Mouse (Mus musculus) kidney, postnatal 0 days (tissue): ENCODE results near the gene Abca4. TPM values are rescaled to one million over a fixed set of nuclear protein-coding genes. Genes with fewer than 3 reads are reported as not detected.
A peak's percentile ranks its signal among the peaks of the same experiment; 100 is the strongest.

Experiments used
- ATAC-seq: fragments of 200-750 bp; cut with Nextera tagmentation; replicated peaks from 2 replicates; pipeline ENCODE4 v1.8.0; 2017; ENCODE audit warnings: low read depth, moderate number of reproducible peaks, moderate TSS enrichment, moderate library complexity; ENCODE audit not compliant: low FRiP score
- DNase-seq: peaks from one replicate; pipeline ENCODE4 v3.0.0-alpha.2; 2016; ENCODE audit warnings: low spot score
- H3K27ac ChIP-seq: fragments of 300-500 bp; sonication (generic); 2 replicates; pipeline ENCODE4 v1.5.1; 2014; ENCODE audit warnings: mild to moderate bottlenecking
- H3K27me3 ChIP-seq: fragments of 300-500 bp; sonication (generic); 2 replicates; pipeline ENCODE4 v1.6.1; 2014; ENCODE audit warnings: low read length, mixed read lengths; ENCODE audit not compliant: insufficient read depth
- H3K36me3 ChIP-seq: fragments of 300-500 bp; sonication (generic); 2 replicates; pipeline ENCODE4 v1.6.1; 2014; ENCODE audit warnings: low read length, mixed read lengths; ENCODE audit not compliant: insufficient read depth
- H3K4me1 ChIP-seq: fragments of 300-500 bp; sonication (generic); replicated peaks from 2 replicates; pipeline ENCODE4 v1.6.1; 2014; ENCODE audit warnings: antibody characterized with exemption, low read length, mixed read lengths; ENCODE audit not compliant: insufficient read depth
- H3K4me2 ChIP-seq: fragments of 300-500 bp; sonication (generic); 2 replicates; pipeline ENCODE4 v1.6.1; 2014; ENCODE audit warnings: mild to moderate bottlenecking, low read length, moderate library complexity, mixed read lengths
- H3K4me3 ChIP-seq: fragments of 300-500 bp; sonication (generic); replicated peaks from 2 replicates; pipeline ENCODE4 v1.5.1; 2014; ENCODE audit warnings: low read depth, low read length
- H3K9ac ChIP-seq: fragments of 300-500 bp; sonication (generic); 2 replicates; pipeline ENCODE4 v1.6.1; 2014; ENCODE audit warnings: low read depth, low read length
- H3K9me3 ChIP-seq: fragments of 300-500 bp; sonication (generic); replicated peaks from 2 replicates; pipeline ENCODE4 v1.6.1; 2016; ENCODE audit warnings: low read length, inconsistent platforms, mixed read lengths
- CTCF ChIP-seq: IDR thresholded peaks from 2 replicates; pipeline ENCODE4 v1.5.1; 2016; ENCODE audit warnings: antibody characterized with exemption, low read depth, mild to moderate bottlenecking, moderate library complexity
- WGBS: fragments of 180-500 bp; shearing (Covaris S2); extraction: QIAGEN DNeasy Blood & Tissue Kit; methylation state at CpG from one replicate; pipeline ENCODE4 v1.1.7; 2014; 5-methylcytosine and 5-hydroxymethylcytosine counted together
- polyA plus RNA-seq: library from polyadenylated mRNA; unstranded; fragments of >200 nt; fragmentation: Nextera tagmentation; extraction: Ambion mirVana; gene quantifications from 2 replicates; pipeline ENCODE4 v1.2.1, GENCODE M21; 2015

Gene Abca4
- polyA plus RNA-seq, 1 experiment from 2014 or later: 1.2 TPM

DNA sequence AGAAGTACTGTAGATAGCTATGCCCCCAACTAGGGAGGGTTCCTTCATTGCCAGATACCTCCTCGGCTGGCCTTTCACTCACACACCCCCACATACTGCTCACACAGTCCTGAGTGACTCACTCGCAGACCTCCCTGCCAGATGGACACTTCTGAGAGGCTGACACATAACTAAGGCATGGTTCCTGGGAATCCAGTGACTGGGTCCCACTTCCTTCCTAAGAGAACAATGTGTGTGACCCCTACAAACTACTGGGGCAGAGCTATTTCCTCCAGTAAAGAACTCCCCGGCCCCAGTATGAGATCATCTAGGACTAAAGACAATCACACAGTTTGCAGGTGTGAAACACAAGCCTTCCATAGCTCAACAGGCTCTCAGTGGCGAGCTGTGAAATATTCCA, 86.5 kb downstream of the Abca4 start:
- H3K36me3 ChIP-seq: no peaks in the 10 kb centered on the region
- 13% methylated on average over 4 of the region's 4 CpGs for WGBS
- no peak overlapping the region for H3K27ac ChIP-seq
- H3K9ac ChIP-seq: no peak overlapping the region
- DNase-seq: peak; percentile 65
- peaks cover 3% of the 10 kb centered on the region; the same call in 1 of the 2 replicates for H3K4me1 ChIP-seq
- H3K27me3 ChIP-seq: no peaks in the 10 kb centered on the region
- no peak for TF ChIP-seq CTCF
- H3K4me3 ChIP-seq: no peak overlapping the region
- no peak overlapping the region for H3K4me2 ChIP-seq
- no peaks in the 10 kb centered on the region for H3K9me3 ChIP-seq
- peak; percentile 66; the same call in 1 of the 2 replicates for ATAC-seq

DNA sequence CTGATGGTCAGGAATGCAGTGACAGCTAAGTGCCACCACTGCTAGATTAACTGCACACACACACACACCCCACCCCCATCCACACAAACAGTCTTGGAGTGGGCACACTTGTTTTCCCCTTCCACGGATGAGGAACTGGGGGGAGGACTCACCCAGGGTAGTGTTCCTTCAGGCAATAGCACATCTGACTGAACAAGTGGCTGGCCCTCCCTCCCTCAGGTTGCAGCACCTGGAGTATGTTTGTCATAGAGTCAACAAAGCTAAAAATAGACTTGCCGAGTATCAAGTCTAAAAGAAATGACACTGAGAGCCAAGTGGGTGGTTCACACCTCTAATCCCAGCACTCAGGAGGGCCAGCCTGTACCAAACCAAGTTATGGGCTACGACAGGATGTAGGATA, 87.4 kb downstream of the Abca4 start:
- no peak overlapping the region for H3K4me3 ChIP-seq
- H3K27ac ChIP-seq: peak overlapping the region; percentile 58; the same call in 1 of the 2 replicates
- no peaks in the 10 kb centered on the region for H3K36me3 ChIP-seq
- no peak for TF ChIP-seq CTCF
- peaks cover 3% of the 10 kb centered on the region; the same call in 1 of the 2 replicates for H3K4me1 ChIP-seq
- ATAC-seq (peak; percentile 67; the same call in 1 of the 2 replicates), DNase-seq (peak; percentile 24)
- no peaks in the 10 kb centered on the region for H3K27me3 ChIP-seq
- no peak overlapping the region for H3K4me2 ChIP-seq
- no peak overlapping the region for H3K9ac ChIP-seq
- no peaks in the 10 kb centered on the region for H3K9me3 ChIP-seq
- WGBS: 29% methylated on average over 3 of the region's 3 CpGs

DNA sequence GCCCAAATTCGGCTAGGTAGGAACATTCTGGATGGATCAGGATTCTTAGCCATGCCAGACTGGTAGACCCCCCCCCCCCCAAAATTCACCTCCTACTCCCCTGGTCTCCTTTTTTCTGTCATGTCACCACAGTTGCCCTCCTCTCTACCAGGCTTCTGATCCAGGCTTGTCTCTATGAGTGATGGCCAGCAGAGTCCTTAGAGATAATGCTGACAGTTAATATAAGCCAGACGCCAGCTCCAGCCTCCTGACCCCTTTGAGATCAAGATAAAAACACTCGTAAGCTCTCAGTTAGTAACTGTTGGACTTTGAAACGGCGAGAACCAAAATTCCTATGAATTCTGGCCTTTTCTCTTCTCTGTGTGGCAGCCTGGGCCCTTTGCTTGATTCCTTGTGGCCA, 89.0 kb downstream of the Abca4 start:
- Histone ChIP-seq H3K9me3 (no peaks in the 10 kb centered on the region), H3K36me3 (no peaks in the 10 kb centered on the region), H3K4me1 (peaks cover 3% of the 10 kb centered on the region; the same call in 1 of the 2 replicates), H3K9ac (no peak overlapping the region), H3K27me3 (no peaks in the 10 kb centered on the region), H3K4me3 (no peak overlapping the region), H3K4me2 (no peak overlapping the region), H3K27ac (no peak overlapping the region)
- DNase-seq: no peak
- WGBS: 69% methylated on average over 5 of the region's 5 CpGs
- ATAC-seq: no peak
- TF ChIP-seq CTCF: no peak

DNA sequence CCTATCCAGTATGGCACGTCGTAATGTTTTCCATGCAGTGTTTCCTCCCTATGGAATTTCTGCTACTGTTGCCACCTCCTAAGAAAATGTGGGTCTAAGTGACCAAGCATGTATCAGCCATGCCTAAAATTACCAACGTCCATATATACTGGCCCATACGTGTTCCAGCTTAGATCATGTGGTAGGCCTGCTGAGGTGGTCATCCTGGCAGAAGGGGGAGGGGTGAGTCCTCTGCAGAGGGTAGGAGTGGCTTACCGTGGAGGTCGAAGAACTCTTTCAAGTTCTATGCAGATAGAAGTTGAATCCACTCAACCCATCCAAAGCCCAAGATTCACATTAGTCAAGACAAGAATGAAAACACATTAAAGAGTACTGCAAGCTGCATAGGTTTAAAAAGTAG, 89.6 kb downstream of the Abca4 start:
- ATAC-seq: no peak
- WGBS: 69% methylated on average over 6 of the region's 6 CpGs
- Histone ChIP-seq H3K9ac (no peak overlapping the region), H3K27me3 (no peaks in the 10 kb centered on the region), H3K4me1 (peaks cover 3% of the 10 kb centered on the region; the same call in 1 of the 2 replicates), H3K27ac (no peak overlapping the region), H3K9me3 (no peaks in the 10 kb centered on the region), H3K36me3 (no peaks in the 10 kb centered on the region), H3K4me2 (no peak overlapping the region), H3K4me3 (no peak overlapping the region)
- DNase-seq: no peak
- no peak for TF ChIP-seq CTCF

DNA sequence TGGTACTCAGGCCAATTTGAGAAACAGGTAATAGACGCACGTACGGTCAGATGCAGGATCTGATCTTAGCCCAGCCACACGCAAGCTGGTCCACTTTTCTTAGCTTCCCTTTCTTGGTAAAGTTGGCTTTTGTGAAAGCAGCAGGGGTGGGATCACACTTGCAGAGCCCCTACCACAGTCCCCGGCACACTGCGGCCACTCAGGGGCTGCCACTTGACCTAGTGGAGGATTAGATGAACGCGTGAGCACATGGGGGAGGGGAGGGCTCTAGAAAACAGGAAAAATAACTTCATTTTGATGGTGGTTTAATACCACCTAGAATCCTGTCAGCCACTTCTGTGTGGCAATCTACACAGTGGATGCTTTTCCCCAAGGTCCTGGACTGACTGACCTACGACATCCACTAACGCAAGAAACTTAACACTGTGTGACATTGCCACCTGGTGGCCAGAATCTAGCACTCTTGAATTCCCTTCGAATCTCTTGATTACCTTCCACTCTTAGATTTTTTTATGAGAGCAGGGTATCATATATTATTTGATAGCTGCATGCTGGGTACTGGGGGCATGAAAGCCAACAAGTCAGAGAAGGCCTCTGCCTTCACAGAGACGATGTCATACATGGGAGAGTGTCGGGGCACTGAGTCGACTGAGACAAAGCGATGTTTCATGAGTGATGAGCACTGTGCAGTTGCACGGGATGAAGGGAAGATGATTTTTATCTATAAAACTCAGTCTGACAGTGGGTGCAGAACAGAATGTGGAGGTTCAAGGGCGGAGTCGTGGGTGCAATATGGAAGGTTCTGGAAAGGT, 96.6 kb downstream of the Abca4 start:
- H3K4me2 ChIP-seq: no peak overlapping the region
- H3K4me1 ChIP-seq: no peaks in the 10 kb centered on the region
- peak; percentile 93 for TF ChIP-seq CTCF
- H3K27ac ChIP-seq: no peak overlapping the region
- no peaks in the 10 kb centered on the region for H3K27me3 ChIP-seq
- no peak overlapping the region for H3K9ac ChIP-seq
- DNase-seq (peak; percentile 89), ATAC-seq (peak; percentile 43; the same call in 1 of the 2 replicates)
- H3K9me3 ChIP-seq: no peaks in the 10 kb centered on the region
- 69% methylated on average over 18 of the region's 18 CpGs for WGBS
- no peaks in the 10 kb centered on the region for H3K36me3 ChIP-seq
- H3K4me3 ChIP-seq: no peak overlapping the region

DNA sequence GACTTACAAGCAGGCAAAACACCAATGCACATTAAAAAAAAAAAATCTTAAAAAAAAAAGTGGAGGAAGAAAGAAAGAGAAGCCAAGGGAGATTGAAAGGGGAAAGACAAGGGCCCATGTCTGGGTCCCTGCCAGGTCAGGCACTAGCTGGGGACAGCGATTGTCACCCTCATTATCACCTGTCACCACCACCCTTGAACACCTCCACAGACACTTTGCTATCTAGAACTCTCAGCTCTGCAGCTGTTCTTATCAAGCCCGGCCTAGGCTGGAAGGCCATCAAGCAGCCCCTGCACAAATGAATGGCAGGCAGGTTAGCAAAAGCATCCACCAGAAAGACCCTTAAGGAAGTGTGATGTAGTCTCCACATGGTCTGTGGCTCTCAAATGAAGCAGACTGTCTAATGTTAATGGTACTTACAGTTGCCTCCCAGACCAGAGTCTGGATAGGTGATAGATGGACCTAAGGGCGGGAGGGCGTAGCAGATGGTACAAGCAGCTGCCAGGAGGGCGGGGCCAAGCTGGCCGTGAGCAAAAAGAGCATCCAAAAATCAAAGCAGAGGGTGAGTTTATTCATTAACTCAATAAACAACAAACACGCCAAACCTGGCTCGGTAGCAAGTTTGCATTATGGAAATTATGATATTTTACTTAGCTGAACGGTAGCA, 98.1 kb downstream of the Abca4 start:
- Histone ChIP-seq H3K4me1 (no peaks in the 10 kb centered on the region), H3K4me2 (no peak overlapping the region), H3K36me3 (no peaks in the 10 kb centered on the region), H3K27ac (no peak overlapping the region), H3K9me3 (no peaks in the 10 kb centered on the region), H3K4me3 (no peak overlapping the region), H3K9ac (no peak overlapping the region), H3K27me3 (no peaks in the 10 kb centered on the region)
- WGBS: 69% methylated on average over 9 of the region's 9 CpGs
- no peak for ATAC-seq
- DNase-seq: no peak
- TF ChIP-seq CTCF: no peak
